Mouse (Mus musculus) liver, embryonic 15.5 days (tissue): ENCODE data around the gene Il1r2. TPM values are rescaled to one million over a fixed set of nuclear protein-coding genes. Genes with fewer than 3 reads are reported as not detected.

Experiments
- polyA plus RNA-seq: library from polyadenylated mRNA; unstranded; fragments of >200 nt; fragmentation: Nextera tagmentation; extraction: Ambion mirVana; gene quantifications from 2 replicates; pipeline ENCODE4 v1.2.1, GENCODE M21; 2015

Gene Il1r2
- polyA plus RNA-seq, 1 experiment from 2014 or later, result 1.8 TPM

Other genes with a start within 250 kb of the Il1r2 start
- gene Map4k4, start 173.2 kb upstream of the Il1r2 start, polyA plus RNA-seq, result 3.5 and 4.4 TPM in 2 replicates
- 7.5 TPM in 2 replicates for gene Il1r1, start 151.0 kb downstream of the Il1r2 start, polyA plus RNA-seq